Mouse (Mus musculus) T-helper 2 cell (primary cell): Measurements from ENCODE around the gene Eps8l2.
"Not testable (repeated sequence)": the region's sequence is repeated elsewhere in the genome, so short reads cannot be mapped to it uniquely, and the experiment has no call there.

Experiments
- in situ Hi-C: fragments of 300-600 bp; cut with MboI, MseI; formaldehyde crosslinking; loops from one replicate; pipeline ENCODE4 v1.15.1; 2025; ENCODE audit warnings: high pct_unique_total_duplicates

The Eps8l2 gene

GRCm38 (mm10) chr7:141407670-141408069 is 69.0 kb downstream of the Eps8l2 start:
- in situ Hi-C loops: not testable (repeated sequence)

GRCm38 (mm10) chr7:141408833-141409232 is 70.2 kb downstream of the Eps8l2 start:
- in situ Hi-C loops: no loop called here

GRCm38 (mm10) chr7:141410631-141411030 is 72.0 kb downstream of the Eps8l2 start:
- in situ Hi-C loops: no loop called here

GRCm38 (mm10) chr7:141411667-141412066 is 73.0 kb downstream of the Eps8l2 start:
- in situ Hi-C loops: no loop called here
